Mouse (Mus musculus) heart, adult 18-20 months (tissue): ENCODE results near the gene Alyref. TPM values are rescaled to one million over a fixed set of nuclear protein-coding genes. Genes with fewer than 3 reads are reported as not detected.

Experiments used
- DNase-seq, 2 experiments: peaks; one replicate each; pipeline ENCODE4 v3.0.0; 2021 to 2022; ENCODE audit warnings: mixed read lengths in 1 of 2
- long read RNA-seq, 2 experiments: library from polyadenylated mRNA; stranded (forward); transcript quantifications; one replicate each; pipeline ENCODE4 v2.0.0; 2021
- total RNA-seq, 2 experiments: library from RNA; stranded (reverse); gene quantifications; 2 replicates each; pipeline ENCODE4 v1.2.3; 2021

Alyref gene
- total RNA-seq: 10 to 100 TPM; 44.1 to 46.9 TPM
- long read RNA-seq, experiment 1, transcript Alyref-201 (6 exons, 3,527 nt): major isoform, 56 of 58 reads
- long read RNA-seq, experiment 1, partial matches to known transcripts: 2 of 58 reads
- long read RNA-seq, experiment 1, other reads (novel, unspliced or antisense): 0 of 58 reads
- long read RNA-seq, experiment 2, transcript Alyref-201 (6 exons, 3,527 nt): major isoform, 31 of 34 reads
- long read RNA-seq, experiment 2, partial matches to known transcripts: 0 of 34 reads
- long read RNA-seq, experiment 2, other reads (novel, unspliced or antisense): 3 of 34 reads

- DNase-seq: peak; percentile 94 to 95
These were observed at the start of gene Alyref, which contains the start of gene Anapc11 for GRCm38 (mm10) chr11:120598283-120598989. Gene Alyref, minus strand, starts transcription at chr11:120598365. Gene Anapc11, plus strand, starts transcription at chr11:120598421.

GRCm38 (mm10) chr11:120647047-120647830, 49.1 kb upstream of the Alyref start:
- DNase-seq: no peak

- peak; percentile 96 to 97 for DNase-seq
These were observed 45.4 kb upstream of the Alyref start, which contains the start of gene Pycr1 for GRCm38 (mm10) chr11:120643601-120643987. Gene Pycr1, minus strand, starts transcription at chr11:120643769.

- no peak for DNase-seq
These were observed 44.9 kb upstream of the Alyref start for GRCm38 (mm10) chr11:120642939-120643600.

GRCm38 (mm10) chr11:120641869-120642268, 43.7 kb upstream of the Alyref start:
- DNase-seq: no peak

- DNase-seq: no peak
These were observed 43.1 kb upstream of the Alyref start for GRCm38 (mm10) chr11:120641255-120641654.

- DNase-seq: no peak
These were observed 36.6 kb upstream of the Alyref start for GRCm38 (mm10) chr11:120634810-120635209.

GRCm38 (mm10) chr11:120633520-120634343, 35.6 kb upstream of the Alyref start, which contains the start of gene Mafg:
Gene Mafg, minus strand, starts transcription at chr11:120633600.
- DNase-seq: peak; percentile 92 to 95

GRCm38 (mm10) chr11:120632559-120633519, 34.7 kb upstream of the Alyref start:
- peak; percentile 85 to 87 for DNase-seq

GRCm38 (mm10) chr11:120631726-120632448, 33.7 kb upstream of the Alyref start:
- DNase-seq: no peak

- no peak for DNase-seq
These were observed 32.9 kb upstream of the Alyref start for GRCm38 (mm10) chr11:120630881-120631725.

GRCm38 (mm10) chr11:120630401-120630871, 32.3 kb upstream of the Alyref start:
- peak; percentile 66 to 73 for DNase-seq

- peak; percentile 74 to 82 for DNase-seq
These were observed 31.7 kb upstream of the Alyref start for GRCm38 (mm10) chr11:120629911-120630310.

- peak in 1 of 2 experiments; percentile 73 for DNase-seq
These were observed 31.2 kb upstream of the Alyref start for GRCm38 (mm10) chr11:120629341-120629730.

- no peak for DNase-seq
These were observed 30.6 kb upstream of the Alyref start for GRCm38 (mm10) chr11:120628601-120629340.

- no peak for DNase-seq
These were observed 29.5 kb upstream of the Alyref start for GRCm38 (mm10) chr11:120627468-120628300.
